Mouse (Mus musculus) urinary bladder, postnatal 4 days (tissue): ENCODE data around the gene Cldn22.
"Not testable (repeated sequence)": the region's sequence is repeated elsewhere in the genome, so short reads cannot be mapped to it uniquely, and the experiment has no call there.

Experiments used
- DNase-seq, 2 experiments: peaks; one replicate each; pipeline ENCODE4 v3.0.0; 2021 to 2022; ENCODE audit warnings: low spot score in 2 of 2

The Cldn22 gene

DNA sequence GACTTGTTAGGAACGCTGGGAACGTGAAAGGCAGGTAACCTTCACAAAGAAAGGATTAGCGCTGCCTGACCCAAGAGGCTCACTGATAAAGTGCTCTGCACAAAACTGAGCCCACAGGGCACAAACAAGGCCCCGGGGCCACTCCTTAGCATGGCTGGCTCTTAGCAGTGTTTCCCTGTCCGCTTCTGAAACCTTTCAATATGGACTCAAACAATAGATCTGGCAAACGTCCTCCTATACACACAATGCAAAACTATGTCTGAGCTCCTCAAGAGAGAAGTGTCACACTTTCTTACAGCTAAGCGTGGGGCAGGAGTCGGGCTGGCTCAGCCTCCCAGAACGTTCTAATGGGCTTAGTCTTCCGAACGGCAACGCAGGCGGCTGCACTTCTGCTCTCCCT lies at the start of gene Cldn22:
Cldn22 (plus strand) TSS at position 301 of the 400 bp plus-strand sequence.
- DNase-seq = no peak

DNA sequence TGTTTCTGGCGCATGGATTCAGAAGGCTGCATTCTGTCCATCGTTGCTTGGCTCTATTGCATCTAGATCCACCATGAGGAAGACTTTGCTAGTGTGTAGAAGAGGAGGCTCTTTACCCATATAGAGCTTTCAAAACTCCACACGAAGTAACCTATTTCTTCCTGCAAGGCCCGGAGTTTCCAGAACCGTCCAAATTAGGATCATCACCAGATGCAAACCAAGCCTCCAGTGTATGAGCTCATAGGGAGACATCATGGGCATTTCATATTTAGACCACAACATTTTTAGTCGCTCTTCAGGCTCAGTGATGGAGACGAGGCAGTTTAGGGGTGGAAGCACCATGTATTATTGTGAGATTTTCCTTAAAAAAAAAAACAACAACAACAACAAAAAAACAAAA lies 46.9 kb upstream of the Cldn22 start:
- no peak for DNase-seq

DNA sequence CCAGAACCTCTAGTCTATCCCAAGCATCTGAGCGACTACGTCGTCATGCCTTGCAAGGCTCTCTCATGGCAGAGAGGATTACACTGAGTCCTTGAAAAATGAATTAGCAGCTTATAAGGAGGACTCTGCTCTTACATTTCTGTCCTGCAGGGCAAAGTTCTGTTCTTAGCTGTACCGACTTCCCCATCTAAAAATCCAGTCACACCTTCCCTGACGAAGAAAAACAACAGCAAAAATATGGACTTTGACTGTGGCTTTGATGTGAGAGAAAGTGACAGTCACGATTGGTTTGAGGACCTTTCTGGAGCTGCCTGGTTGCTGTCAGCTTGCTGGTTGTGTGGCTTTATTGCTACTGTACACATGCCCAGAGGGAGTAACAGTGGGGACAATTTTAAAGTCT lies 44.7 kb upstream of the Cldn22 start:
- no peak for DNase-seq

DNA sequence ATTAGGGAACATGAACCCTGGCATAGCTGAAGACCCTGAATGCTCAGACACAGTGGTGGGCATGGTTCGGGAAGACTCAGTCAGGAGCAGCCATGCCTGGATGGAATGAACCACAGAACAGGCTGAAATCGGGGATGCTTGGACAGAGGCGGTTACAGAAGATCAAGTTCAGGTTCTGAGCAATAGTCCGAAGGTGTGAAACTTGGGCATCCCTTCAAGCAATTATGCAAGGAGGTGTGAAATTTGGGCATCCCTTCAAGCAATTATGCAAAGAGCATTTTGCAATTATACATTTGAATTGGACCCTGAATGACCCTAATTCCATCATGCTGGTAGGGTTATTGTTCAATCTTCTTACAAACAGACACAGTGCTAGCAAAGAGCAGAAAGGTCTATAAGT lies 42.4 kb upstream of the Cldn22 start:
- DNase-seq = no peak

DNA sequence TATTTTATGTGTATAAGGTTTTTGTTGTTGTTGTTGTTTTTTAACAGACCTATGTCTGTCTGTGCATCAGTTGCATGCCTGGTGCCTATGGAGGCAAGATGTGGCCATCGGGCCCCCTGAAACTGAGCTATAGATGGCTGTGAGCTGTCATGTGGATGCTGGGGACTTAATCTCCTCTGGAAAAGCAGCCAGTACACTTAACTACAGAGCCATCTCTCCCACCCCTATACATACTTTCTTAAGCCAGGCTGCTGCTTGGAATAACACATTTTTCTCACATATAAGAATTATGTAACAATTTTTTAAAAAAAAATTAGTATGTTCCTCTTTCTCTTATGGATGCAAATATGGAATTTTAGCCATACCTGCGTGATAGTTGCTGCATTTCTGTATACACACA lies 40.7 kb upstream of the Cldn22 start:
- no peak for DNase-seq

DNA sequence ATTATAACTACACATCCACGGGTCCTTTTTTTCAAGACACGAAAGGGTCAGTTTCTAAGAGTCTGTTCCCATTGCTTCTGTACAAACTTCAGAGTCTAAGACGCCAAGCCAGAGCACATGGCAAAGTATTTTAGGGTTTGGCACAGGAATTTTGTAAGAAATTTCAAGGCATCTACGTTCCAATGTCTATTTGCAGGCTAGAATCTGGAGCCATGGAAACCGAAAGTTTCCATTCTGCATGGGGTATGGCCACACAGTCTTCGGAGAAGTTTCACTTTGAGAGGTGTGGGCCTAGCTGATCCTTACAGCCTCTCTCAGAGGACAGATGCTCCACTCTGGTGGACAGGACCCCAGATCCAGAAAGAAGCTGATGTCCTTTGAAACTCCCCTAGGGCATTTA lies 40.3 kb upstream of the Cldn22 start:
- no peak for DNase-seq

DNA sequence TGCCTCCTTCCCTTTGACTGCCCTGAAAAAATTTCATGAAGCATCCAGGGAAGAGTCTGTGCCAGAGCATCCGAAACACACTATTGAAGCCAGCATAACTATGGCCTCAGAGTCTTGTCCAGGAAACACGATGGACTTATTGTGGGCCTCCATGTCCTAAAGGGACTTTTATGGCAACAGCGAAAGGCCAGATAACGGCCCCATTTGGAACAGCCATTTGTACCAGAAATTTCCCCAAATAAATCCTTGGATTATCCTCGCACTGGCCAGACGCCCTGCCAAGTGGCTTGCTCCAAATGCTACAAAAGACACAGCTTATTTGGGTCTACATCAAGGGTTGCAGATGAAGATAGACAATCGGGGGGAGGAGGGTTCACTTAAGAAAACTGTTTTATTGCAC lies 39.8 kb upstream of the Cldn22 start:
- DNase-seq = no peak

DNA sequence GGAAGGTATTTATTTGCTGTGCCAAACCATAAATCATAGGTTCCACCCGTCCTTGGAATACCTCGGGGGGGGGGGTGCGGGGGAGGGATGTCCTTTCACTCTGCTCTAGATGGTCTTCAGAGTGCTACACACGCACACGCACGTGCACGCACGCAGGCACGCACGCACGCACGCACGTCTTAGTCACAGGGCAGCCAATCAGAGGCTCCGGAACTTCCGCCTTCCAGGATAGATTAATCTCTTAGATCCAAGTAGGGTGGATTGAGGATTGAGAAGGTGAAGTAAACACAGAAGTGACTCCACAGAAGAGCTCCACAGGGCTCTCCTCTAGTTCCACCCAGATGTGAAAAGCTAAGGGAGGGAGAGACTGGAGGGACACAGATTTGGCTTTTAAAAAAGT lies 38.0 kb upstream of the Cldn22 start:
- DNase-seq = no peak

DNA sequence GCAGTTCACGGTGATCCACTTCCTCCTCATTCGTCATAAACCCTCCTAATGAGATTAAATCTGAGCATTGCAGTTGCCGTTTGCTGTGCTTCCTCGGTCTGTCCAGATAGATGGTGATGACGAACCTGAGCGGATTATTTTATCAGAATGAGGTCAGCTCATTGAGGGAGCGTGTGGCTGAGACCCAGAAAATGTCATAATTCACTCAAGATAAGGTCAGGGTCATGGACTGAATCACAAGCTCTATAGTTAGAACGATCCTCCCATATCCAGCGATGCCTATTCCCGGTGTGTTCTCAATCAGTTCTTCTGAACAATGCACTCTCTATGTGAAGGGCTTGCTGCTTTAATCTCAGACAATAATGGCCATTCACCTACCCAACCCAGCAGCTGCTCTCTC lies 36.6 kb upstream of the Cldn22 start:
- no peak for DNase-seq

DNA sequence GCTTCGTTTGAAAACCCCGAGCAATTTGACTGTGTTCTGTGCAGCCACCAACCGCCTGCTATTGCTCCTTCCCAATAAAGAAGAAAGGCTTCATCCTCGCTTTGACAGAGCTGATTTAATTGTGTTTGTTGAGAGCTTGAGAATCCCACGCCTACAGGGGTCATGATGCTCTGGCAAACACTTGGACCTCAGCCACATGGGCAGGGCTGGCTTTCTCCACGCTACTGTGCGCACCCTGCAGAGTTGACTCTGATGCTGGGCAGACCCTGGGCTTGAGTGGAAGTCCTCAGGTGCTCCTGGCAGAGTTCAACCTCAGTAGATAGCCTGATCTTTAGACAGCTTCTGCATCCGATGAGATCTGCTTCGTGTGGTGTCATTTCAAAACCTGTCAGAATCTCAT lies 32.3 kb upstream of the Cldn22 start:
- no peak for DNase-seq

DNA sequence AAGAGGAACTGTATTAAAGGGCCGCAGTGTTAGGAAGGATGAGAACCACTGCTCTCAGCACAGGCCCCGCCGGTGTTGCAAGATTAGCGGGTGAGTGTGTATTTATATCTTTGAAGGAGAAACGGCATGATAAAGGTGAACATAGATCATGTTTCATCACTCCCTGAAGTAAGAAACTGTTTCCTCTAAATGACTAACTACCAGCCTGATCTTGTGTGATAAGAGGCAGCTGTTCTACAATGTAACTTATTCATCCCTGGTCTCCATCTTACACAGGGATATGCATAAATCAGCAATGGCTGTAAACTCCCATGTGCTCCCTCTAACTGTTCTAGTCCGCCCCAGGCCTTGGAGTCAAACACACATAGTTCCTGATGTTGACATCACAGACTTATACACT lies 24.8 kb upstream of the Cldn22 start:
- DNase-seq = no peak

DNA sequence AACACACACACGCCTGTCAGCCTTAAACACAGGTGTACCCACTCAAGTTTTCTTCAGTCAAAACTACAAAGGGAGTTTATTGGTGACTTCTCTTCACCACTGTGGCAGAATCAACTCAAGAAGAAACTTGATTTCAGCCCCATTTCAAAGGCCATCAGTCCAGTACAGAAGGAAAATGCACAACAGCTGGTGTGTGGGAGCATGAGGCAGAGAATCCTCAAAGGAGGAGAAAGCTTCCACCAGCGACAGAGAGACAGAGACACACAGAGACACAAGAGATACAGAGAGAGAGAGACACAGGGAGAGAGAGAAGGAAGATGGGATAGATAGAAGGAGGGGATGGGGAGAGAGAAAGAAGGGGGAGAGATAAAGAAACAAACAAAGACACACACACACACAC lies 21.9 kb upstream of the Cldn22 start:
- DNase-seq = no peak

DNA sequence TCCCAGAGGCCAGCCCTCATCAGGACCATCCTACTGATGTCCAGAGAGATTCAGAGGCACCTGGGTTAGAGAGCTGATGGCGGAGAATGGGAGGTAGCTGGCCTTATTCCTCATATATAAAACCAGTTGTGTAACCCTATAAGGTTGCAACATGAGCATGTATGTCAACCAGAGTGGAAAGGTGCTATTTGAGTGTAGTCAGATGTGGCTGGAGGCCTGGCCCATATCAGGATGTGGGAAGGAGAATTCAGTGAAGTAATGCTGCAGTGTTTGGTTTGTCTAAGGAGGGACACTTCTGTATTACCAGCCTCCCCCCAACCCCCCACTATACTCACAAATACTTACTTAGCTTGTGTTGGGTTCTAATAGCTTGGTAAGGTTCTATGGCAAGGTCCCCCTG lies 20.0 kb upstream of the Cldn22 start:
- DNase-seq = no peak

DNA sequence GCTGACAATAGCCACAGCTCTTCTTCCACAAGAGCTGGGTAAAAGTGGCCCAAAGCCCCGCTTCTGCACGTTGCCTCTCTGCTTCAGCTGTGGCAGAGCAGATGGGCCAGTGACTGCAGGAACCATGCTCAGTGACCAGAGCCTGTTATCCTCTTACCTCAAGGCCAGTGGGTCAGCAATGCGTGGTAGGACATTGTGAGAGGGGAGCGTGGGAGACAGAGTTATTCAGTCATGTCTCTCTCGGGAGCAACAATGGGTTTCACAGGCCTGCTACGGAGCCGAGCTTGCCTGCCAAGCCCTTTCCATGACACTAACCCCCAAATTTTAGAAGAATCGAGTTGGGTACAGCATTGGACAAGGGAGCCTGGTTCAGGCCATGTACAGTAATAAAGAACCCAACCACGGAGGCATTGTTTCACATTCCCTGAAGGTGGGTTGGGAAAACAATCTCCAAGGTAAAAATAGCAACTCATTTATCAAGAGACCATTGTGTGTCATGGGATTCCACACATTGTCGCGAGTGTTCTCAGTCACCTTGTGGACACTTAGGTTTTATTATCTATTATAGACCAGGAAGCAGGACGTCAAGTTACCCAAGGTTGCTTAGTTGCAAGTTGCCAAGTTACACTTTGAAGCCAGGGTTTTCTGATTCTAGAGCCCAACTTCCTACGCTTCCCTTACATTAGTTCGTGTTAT lies 14.2 kb upstream of the Cldn22 start:
- no peak for DNase-seq

DNA sequence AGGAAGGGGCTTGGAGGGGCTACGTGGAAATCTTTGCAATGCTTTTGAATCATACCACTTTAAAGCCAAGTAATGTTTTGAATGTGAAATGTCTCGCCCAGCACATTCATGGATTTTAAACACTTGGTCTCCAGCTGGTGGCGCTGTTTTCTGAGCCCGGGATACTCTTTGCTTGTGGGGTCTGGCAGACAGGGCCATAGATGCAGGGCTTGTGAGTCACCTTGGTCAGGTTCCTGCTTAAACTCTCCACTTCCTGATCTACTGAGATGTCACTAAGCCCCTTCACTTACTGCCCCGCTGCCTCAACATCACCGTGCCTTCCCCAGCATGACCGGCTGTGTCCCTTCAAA lies 13.6 kb upstream of the Cldn22 start:
- DNase-seq = no peak

DNA sequence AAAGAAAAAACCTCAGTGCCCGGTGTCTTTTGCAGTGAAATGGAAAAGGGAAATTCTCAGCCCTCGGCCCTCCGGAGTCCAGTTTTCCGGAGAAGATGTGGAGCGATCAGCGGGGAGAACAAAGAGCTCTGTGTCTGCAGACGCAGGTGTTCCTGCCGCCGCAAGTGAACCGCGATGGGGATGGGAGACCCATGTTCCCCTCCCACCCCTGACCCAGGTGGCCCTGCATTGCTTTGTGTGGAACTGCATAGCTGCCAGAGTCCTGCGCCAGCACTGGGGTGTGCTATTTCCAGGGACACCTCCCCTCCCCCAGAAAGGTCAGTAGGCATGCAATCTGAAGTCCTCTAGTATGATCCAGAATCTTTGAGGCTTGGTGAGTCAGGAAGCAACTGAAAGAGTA lies 13.1 kb upstream of the Cldn22 start:
- no peak for DNase-seq

DNA sequence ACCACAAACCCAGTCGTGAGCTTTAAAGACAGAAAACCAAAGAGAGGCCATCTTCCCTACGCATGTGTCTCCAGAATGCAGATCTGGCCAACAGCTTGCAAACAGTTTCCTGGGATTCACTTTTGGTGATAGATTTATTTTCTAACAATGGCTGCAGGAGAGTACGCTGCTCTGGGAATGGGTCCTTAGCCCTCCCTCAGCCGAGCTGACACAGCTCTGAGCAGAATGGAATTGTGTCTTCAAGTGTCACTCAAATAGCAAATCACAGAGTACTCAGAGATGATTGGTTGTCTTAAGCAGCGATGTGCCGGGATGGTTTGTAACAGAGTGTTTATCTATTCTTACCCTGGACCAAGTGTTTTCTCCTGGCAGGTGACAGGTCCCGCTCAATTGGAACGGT lies 5.2 kb upstream of the Cldn22 start:
- DNase-seq = no peak

DNA sequence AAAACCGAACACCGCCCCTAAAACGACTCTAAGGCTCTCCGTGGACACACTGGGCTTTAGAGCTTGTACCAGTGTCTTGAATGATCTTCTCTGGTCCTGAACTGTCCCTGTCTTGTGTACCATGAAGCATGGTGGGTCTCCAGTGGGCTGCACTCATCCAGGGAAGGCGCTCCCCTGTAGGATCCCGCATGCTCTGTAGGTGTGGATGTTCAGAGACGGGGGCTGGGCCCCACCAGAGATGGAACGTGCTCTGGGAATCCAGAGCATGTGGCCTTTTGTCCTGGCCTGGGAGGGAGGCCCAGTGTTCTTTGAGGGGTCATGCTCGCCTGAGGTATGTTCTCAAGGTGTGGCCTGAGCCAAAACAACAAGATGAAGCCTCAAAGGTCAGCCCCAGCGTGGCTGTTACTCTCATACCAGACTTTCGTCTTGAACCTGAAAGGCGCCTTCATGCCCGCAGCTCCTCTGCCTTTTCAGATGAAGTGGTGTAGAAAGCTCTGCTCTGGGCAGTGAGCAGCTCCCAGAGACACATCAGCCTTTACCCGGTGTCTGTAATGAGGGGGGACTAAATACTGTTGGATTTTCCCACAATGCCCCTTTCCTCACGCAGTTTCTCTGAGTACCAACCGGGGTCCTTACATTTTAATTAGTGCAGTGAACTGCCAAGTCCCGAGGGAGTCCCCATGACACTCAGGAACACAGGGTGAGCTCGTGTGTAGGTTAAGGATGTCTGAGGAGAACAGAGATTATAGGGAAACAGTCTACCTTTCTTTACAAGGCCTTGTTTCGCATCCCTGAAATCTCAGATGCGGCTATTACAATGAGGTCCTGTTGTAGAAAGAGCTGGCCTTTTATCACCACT lies 3.1 kb upstream of the Cldn22 start:
- no peak for DNase-seq

DNA sequence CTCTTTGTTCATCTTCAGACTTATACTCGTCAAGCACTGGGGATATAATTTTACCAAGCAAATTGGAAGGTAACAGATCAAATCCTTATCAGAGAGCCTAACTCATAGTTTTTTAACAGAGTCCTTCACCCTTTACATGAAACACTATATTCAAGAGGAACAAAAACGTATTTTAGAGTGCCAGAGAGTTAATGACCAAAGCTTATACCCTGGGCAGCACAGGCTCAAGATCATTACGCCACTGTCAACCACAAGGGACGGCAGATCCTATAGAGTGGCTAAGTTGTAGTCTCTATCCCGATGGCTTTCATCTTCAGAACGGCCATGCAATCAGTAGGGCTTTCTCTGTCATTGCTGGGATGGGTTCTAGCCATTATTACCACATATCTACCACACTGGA lies 2.4 kb upstream of the Cldn22 start, which contains the start of gene Cldn24:
Cldn24 (plus strand) TSS at position 301 of the 400 bp plus-strand sequence.
- no peak for DNase-seq

DNA sequence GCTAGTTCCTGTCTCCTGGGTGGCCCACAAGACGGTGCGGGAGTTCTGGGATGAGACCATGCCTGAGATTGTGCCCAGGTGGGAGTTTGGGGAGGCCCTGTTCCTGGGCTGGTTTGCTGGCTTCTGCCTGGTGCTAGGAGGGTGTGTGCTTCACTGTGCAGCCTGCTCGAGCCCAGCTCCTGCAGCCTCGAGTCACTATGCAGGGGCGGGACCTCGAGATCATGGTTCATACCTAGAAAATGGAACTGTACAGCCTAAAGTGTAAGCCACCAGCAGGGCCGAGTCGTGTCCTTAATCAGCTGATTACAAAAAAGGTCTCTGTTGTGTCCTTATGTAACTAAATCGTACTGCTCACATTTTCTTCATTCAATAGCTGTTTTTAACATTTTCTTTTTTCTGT lies 1.7 kb upstream of the Cldn22 start:
- not testable (repeated sequence) for DNase-seq

DNA sequence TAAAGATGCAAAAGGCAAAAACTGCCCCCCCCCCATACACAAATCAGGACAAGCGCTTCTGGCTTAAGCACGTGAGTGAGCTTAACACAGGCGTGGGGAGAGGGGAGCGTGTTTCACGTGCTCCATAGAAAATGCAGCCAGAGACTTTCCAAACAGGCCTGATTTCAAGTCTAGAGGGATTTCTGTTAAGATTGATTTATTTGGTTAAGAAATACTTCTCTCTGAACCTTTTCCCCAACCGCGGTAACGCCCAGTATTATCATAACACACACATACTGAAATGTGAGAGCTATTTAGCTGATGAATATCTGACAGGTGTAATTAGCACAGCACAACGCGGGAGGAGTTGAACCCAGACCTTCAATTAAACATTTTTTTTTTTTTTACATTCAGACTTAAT lies 505 bp upstream of the Cldn22 start:
- no peak for DNase-seq

DNA sequence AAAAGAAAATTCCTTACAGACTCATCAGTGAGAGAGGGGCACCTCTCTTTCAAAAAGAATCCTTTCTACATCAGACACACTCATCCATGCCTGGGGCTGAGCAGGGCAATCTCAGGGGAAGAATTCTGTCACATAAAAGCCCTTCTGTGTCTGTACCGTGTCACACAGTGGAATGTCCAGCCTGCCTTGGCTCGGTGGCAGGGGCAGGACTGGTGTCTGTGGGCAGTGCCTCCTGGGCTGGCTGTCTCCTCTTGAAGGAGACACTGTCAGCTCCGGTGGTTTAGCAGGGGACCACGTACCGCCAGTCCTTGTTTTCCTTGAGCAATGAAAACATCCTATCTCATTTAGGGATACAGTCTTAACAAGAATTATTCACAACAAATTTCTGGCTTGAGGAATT lies 1.3 kb downstream of the Cldn22 start:
- no peak for DNase-seq

DNA sequence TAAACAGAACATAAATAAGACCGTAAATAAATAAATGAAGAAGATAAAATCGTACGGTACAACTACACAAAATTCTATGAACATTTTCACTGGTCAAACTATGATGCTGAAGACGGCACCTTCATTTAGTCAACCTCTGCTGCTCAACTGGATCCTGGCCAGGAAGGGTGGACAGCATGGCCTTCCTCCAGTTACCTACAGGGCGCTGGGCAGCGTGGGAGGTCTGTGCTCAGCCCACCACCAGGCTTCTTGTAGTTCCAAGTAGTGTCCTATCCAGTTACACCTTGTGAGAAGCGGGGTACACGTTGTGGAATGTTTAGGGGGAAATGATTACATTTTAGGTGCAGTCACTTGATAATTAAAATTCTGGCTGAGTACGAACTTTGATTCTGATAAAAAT lies 2.6 kb downstream of the Cldn22 start:
- DNase-seq = no peak

DNA sequence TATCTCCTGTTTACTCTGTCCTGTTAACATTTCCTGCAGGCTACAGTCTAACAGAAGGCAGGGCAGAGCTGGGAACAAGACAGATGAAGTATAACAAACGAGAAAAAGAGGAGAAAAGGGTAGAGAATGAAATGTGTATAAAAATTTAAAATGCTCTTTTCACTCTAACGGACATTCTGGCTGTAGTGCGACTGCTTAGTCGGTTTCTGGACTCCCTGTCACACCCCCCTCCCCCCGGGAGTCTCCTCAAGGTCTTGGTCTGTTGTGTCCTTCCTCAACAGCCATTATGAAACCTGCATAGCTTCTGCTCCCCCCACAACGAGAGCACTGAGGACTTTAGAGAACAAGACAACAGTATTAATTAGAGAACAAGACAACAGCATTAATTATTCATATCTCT lies 8.3 kb downstream of the Cldn22 start:
- no peak for DNase-seq
